Mouse (Mus musculus) myocyte (in vitro differentiated cells): Measurements from ENCODE around the gene Ect2. TPM values are rescaled to one million over a fixed set of nuclear protein-coding genes. Genes with fewer than 3 reads are reported as not detected.

Source experiments
- H3K27me3 ChIP-seq: one replicate; pipeline ENCODE4 v1.6.1; 2011; ENCODE audit not compliant: control insufficient read depth, insufficient read depth, insufficient read length
- H3K36me3 ChIP-seq: one replicate; pipeline ENCODE4 v1.6.1; 2011; ENCODE audit not compliant: control insufficient read depth, insufficient read depth
- H3K4me2 ChIP-seq: one replicate; pipeline ENCODE4 v1.6.1; 2011; ENCODE audit warnings: low read depth, control low read depth
- H3K4me3 ChIP-seq: one replicate; pipeline ENCODE4 v1.5.1; 2011; ENCODE audit warnings: mild to moderate bottlenecking, control low read depth, moderate library complexity
- H3K79me2 ChIP-seq: one replicate; pipeline ENCODE4 v1.6.1; 2011; ENCODE audit not compliant: control insufficient read depth, insufficient read depth
- H3ac ChIP-seq: one replicate; pipeline ENCODE4 v1.6.1; 2011; ENCODE audit not compliant: control insufficient read depth, insufficient read length
- CEBPB ChIP-seq: IDR thresholded peaks from 2 replicates; pipeline ENCODE4 v1.6.1; 2011; ENCODE audit warnings: mild to moderate bottlenecking, moderate library complexity; ENCODE audit not compliant: poor library complexity, insufficient read depth, severe bottlenecking
- E2F4 ChIP-seq: IDR thresholded peaks from one replicate; pipeline ENCODE4 v1.6.1; 2011; ENCODE audit warnings: mild to moderate bottlenecking, control low read depth, moderate library complexity; ENCODE audit not compliant: insufficient read depth
- MAX ChIP-seq: IDR thresholded peaks from one replicate; pipeline ENCODE4 v1.6.1; 2011; ENCODE audit warnings: low read depth, mild to moderate bottlenecking, control low read depth
- MYOD1 ChIP-seq, 3 experiments: IDR thresholded peaks; one replicate each; pipeline ENCODE4 v1.6.1; 2011; ENCODE audit warnings: control low read depth in 2 of 3, low read depth in 2 of 3, mild to moderate bottlenecking in 2 of 3, moderate library complexity in 1 of 3; ENCODE audit not compliant: insufficient read length in 2 of 3, control insufficient read depth in 1 of 3
- MYOG ChIP-seq, 3 experiments: IDR thresholded peaks; one replicate each; pipeline ENCODE4 v1.6.1; 2011; ENCODE audit warnings: control low read depth in 2 of 3, low read depth in 2 of 3, mild to moderate bottlenecking in 2 of 3; ENCODE audit not compliant: insufficient read length in 2 of 3, control insufficient read depth in 1 of 3, insufficient read depth in 1 of 3
- POLR2A ChIP-seq: IDR thresholded peaks from one replicate; pipeline ENCODE4 v1.6.1; 2011; ENCODE audit warnings: low read depth, mild to moderate bottlenecking, control low read depth, moderate library complexity; ENCODE audit not compliant: insufficient read length
- POLR2AphosphoS2 ChIP-seq: IDR thresholded peaks from one replicate; pipeline ENCODE4 v1.6.1; 2011; ENCODE audit warnings: low read depth, control low read depth; ENCODE audit not compliant: insufficient read length
- REST ChIP-seq: IDR thresholded peaks from one replicate; pipeline ENCODE4 v1.6.1; 2011; ENCODE audit warnings: mild to moderate bottlenecking, control low read depth, moderate library complexity; ENCODE audit not compliant: insufficient read depth, insufficient read length
- SRF ChIP-seq: IDR thresholded peaks from one replicate; pipeline ENCODE4 v1.6.1; 2011; ENCODE audit warnings: low read depth; ENCODE audit not compliant: control insufficient read depth, insufficient read length
- TCF12 ChIP-seq: IDR thresholded peaks from one replicate; pipeline ENCODE4 v1.6.1; 2011; ENCODE audit warnings: mild to moderate bottlenecking, control low read depth; ENCODE audit not compliant: poor library complexity, insufficient read depth, severe bottlenecking
- TCF3 ChIP-seq: IDR thresholded peaks from one replicate; pipeline ENCODE4 v1.6.1; 2011; ENCODE audit warnings: low read depth, control low read depth; ENCODE audit not compliant: insufficient read length
- USF1 ChIP-seq: IDR thresholded peaks from one replicate; pipeline ENCODE4 v1.6.1; 2011; ENCODE audit warnings: low read depth, mild to moderate bottlenecking, control low read depth, moderate library complexity
- polyA plus RNA-seq: library from polyadenylated mRNA; unstranded; fragments of >200 nt; fragmentation: generic; extraction: Trizol; gene quantifications from one replicate; pipeline ENCODE4 v1.2.1, GENCODE M21; 2012; ENCODE audit warnings: missing spikeins

The Ect2 gene
- polyA plus RNA-seq, 1 experiment = 6.6 TPM

- no peaks in the 10 kb centered on the region for H3K36me3 ChIP-seq
- no peaks in the 10 kb centered on the region for H3K27me3 ChIP-seq
- H3K4me3 ChIP-seq = no peak overlapping the region
- H3K4me2 ChIP-seq = no peak overlapping the region
- H3K79me2 ChIP-seq = no peaks in the 10 kb centered on the region
- TF ChIP-seq E2F4 (no peak), USF1 (no peak), SRF (no peak), TCF12 (no peak), REST (no peak), MAX (no peak), MYOG (IDR thresholded peaks at IDR 0.05; ENCODE audit: control insufficient read depth in 1 of 3, insufficient read depth in 1 of 3, insufficient read length in 2 of 3, low read depth in 2 of 3) (no peak), MYOD1 (IDR thresholded peaks at IDR 0.05; ENCODE audit: control insufficient read depth in 1 of 3, insufficient read length in 2 of 3, low read depth in 2 of 3) (no peak), POLR2A (no peak), TCF3 (no peak), POLR2AphosphoS2 (no peak), CEBPB (no peak)
- H3ac ChIP-seq = no peak overlapping the region
Observed at GRCm38 (mm10) chr3:27059529-27060322, 94.0 kb downstream of the Ect2 start.

- Histone ChIP-seq H3K4me3 (no peak overlapping the region), H3K36me3 (no peaks in the 10 kb centered on the region), H3K27me3 (no peaks in the 10 kb centered on the region), H3K4me2 (no peak overlapping the region), H3ac (no peak overlapping the region), H3K79me2 (no peaks in the 10 kb centered on the region)
- TF ChIP-seq CEBPB (no peak), E2F4 (no peak), MYOD1 (IDR thresholded peaks at IDR 0.05; ENCODE audit: control insufficient read depth in 1 of 3, insufficient read length in 2 of 3, low read depth in 2 of 3) (no peak), REST (no peak), POLR2A (no peak), TCF3 (no peak), USF1 (no peak), MYOG (IDR thresholded peaks at IDR 0.05; ENCODE audit: control insufficient read depth in 1 of 3, insufficient read depth in 1 of 3, insufficient read length in 2 of 3, low read depth in 2 of 3) (no peak), POLR2AphosphoS2 (no peak), MAX (no peak), TCF12 (no peak), SRF (no peak)
Observed at GRCm38 (mm10) chr3:27055471-27055870, 98.2 kb downstream of the Ect2 start.

GRCm38 (mm10) chr3:27054766-27055165 is 98.9 kb downstream of the Ect2 start:
- H3K36me3 ChIP-seq = no peaks in the 10 kb centered on the region
- H3K4me3 ChIP-seq = no peak overlapping the region
- no peaks in the 10 kb centered on the region for H3K79me2 ChIP-seq
- no peak overlapping the region for H3ac ChIP-seq
- no peaks in the 10 kb centered on the region for H3K27me3 ChIP-seq
- no peak for TF ChIP-seq SRF
- TF ChIP-seq USF1 = no peak
- H3K4me2 ChIP-seq = no peak overlapping the region

Other genes with a start within 250 kb of the Ect2 start
- gene Nceh1, start 29.1 kb upstream of the Ect2 start, polyA plus RNA-seq = 6.2 TPM
- not detected for gene Tnfsf10, start 163.2 kb upstream of the Ect2 start, polyA plus RNA-seq
- gene Ghsr, start 217.5 kb upstream of the Ect2 start, polyA plus RNA-seq = not detected